Mouse (Mus musculus) midbrain, embryonic 14.5 days (tissue): ENCODE data around the gene Sfxn3. TPM values are rescaled to one million over a fixed set of nuclear protein-coding genes. Genes with fewer than 3 reads are reported as not detected.

Experiments
- polyA plus RNA-seq: library from polyadenylated mRNA; unstranded; fragments of >200 nt; fragmentation: Nextera tagmentation; extraction: Ambion mirVana; gene quantifications from 2 replicates; pipeline ENCODE4 v1.2.1, GENCODE M21; 2014

Sfxn3 gene
- polyA plus RNA-seq, 1 experiment from 2014 or later, result 71.1 TPM

Other genes with a start within 250 kb of the Sfxn3 start
- gene Slf2, start 116.4 kb upstream of the Sfxn3 start, polyA plus RNA-seq, result 31.0 and 37.4 TPM in 2 replicates
- gene Sema4g, start 58.4 kb upstream of the Sfxn3 start, polyA plus RNA-seq, result 17.6 and 18.6 TPM in 2 replicates
- 9.7 and 10.3 TPM in 2 replicates for gene Twnk, start 41.8 kb upstream of the Sfxn3 start, polyA plus RNA-seq
- 77.8 and 92.4 TPM in 2 replicates for gene Mrpl43, start 41.1 kb upstream of the Sfxn3 start, polyA plus RNA-seq
- gene Lzts2, start 33.1 kb upstream of the Sfxn3 start, polyA plus RNA-seq, result 16.1 and 21.5 TPM in 2 replicates
- 2.4 and 2.8 TPM in 2 replicates for gene Pdzd7, start 1.8 kb upstream of the Sfxn3 start, polyA plus RNA-seq
- gene Kazald1, start 27.7 kb downstream of the Sfxn3 start, polyA plus RNA-seq, result 0.72 and 1.4 TPM in 2 replicates
- not detected in 2 replicates for gene Tlx1, start 103.2 kb downstream of the Sfxn3 start, polyA plus RNA-seq
- 0.49 and 0.65 TPM in 2 replicates for gene Lbx1, start 188.3 kb downstream of the Sfxn3 start, polyA plus RNA-seq